Mouse (Mus musculus) heart, embryonic 16.5 days (tissue): ENCODE data around the gene Tcp11. TPM values are rescaled to one million over a fixed set of nuclear protein-coding genes. Genes with fewer than 3 reads are reported as not detected.

ENCODE experiments used
- ATAC-seq: fragments of 200-750 bp; cut with Nextera tagmentation; replicated peaks from 2 replicates; pipeline ENCODE4 v1.8.0; 2017; ENCODE audit warnings: moderate number of reproducible peaks; ENCODE audit not compliant: insufficient read depth, low FRiP score; ENCODE audit errors: extremely low read depth
- H3K27ac ChIP-seq: fragments of 300-500 bp; sonication (generic); 2 replicates; pipeline ENCODE4 v1.5.1; 2014; ENCODE audit warnings: mild to moderate bottlenecking, low read length, control low read depth, moderate library complexity
- H3K27me3 ChIP-seq: fragments of 300-500 bp; sonication (generic); 2 replicates; pipeline ENCODE4 v1.6.1; 2014; ENCODE audit warnings: low read length, mixed read lengths; ENCODE audit not compliant: control insufficient read depth, insufficient read depth
- H3K36me3 ChIP-seq: fragments of 300-500 bp; sonication (generic); 2 replicates; pipeline ENCODE4 v1.6.1; 2014; ENCODE audit not compliant: control insufficient read depth, insufficient read depth
- H3K4me1 ChIP-seq: fragments of 300-500 bp; sonication (generic); 2 replicates; pipeline ENCODE4 v1.6.1; 2014; ENCODE audit warnings: low read length, mixed read lengths; ENCODE audit not compliant: control insufficient read depth, insufficient read depth
- H3K4me2 ChIP-seq: fragments of 300-500 bp; sonication (generic); 2 replicates; pipeline ENCODE4 v1.6.1; 2014; ENCODE audit warnings: low read depth, mild to moderate bottlenecking, control low read depth, low read length
- H3K4me3 ChIP-seq: fragments of 300-500 bp; sonication (generic); 2 replicates; pipeline ENCODE4 v1.5.1; 2014; ENCODE audit warnings: mild to moderate bottlenecking, control low read depth, low read length
- H3K9ac ChIP-seq: fragments of 300-500 bp; sonication (generic); 2 replicates; pipeline ENCODE4 v1.6.1; 2014; ENCODE audit warnings: low read length, control low read depth
- H3K9me3 ChIP-seq: fragments of 300-500 bp; sonication (generic); replicated peaks from 2 replicates; pipeline ENCODE4 v1.6.1; 2016; ENCODE audit warnings: low read length; ENCODE audit not compliant: control insufficient read depth
- WGBS: fragments of 180-500 bp; shearing (Covaris S2); extraction: QIAGEN DNeasy Blood & Tissue Kit; methylation state at CpG from one replicate; pipeline ENCODE4 v1.1.7; 2014; 5-methylcytosine and 5-hydroxymethylcytosine counted together
- polyA plus RNA-seq: library from polyadenylated mRNA; unstranded; fragments of >200 nt; fragmentation: Nextera tagmentation; extraction: Ambion mirVana; gene quantifications from 2 replicates; pipeline ENCODE4 v1.2.1, GENCODE M21; 2015

Tcp11 gene
- 0.71 and 1.9 TPM in 2 replicates for polyA plus RNA-seq

DNA sequence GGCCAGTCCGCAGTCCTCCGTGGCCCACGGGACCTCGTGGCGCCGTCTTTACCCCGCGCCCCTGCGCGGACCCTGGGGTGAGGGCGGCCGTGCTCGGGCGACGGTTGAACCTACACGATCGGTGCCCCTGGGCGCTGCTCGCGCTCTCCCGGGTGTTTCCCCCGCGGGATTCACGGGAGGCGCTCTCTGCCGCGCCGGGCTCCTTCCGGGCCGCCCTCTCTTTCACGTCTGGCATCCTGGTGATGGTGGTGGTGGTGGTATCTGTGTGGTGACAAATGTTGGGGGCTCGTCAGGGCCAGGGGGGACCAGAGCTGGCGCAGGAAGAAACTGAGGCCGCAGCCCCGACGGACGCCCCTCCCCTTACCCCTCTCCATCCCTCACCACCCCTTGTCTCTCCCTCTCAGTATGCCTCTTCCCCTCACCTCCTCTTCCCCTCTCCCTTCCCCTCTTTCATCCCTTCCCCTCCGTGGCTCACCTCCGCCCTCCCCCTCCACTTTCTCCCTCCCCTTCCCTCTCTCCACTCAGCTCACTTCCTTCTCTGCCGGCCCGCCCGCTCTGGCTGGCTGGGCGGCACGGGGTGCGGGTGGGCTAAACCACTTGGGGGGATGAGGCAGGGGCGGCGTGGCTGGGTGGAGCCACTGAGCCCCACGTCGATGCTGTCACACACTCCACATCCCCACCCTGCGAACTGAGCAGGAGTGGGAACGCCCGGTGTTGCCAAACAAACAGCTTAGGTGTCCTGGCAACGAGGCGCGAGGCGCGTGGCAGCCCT lies at the start of gene Tcp11:
Gene Tcp11 (minus strand): TSS at position 595 of the 772 bp plus-strand sequence.
- H3K36me3 ChIP-seq: no peaks in the 10 kb centered on the region
- peak within 1 kb of the TSS; percentile 58 for H3K9ac ChIP-seq
- no peaks in the 10 kb centered on the region for H3K4me1 ChIP-seq
- H3K4me3 ChIP-seq: peak within 1 kb of the TSS; percentile 57
- H3K9me3 ChIP-seq: no peaks in the 10 kb centered on the region
- H3K4me2 ChIP-seq: peak within 1 kb of the TSS; percentile 77
- 2% methylated on average over 57 of the region's 57 CpGs for WGBS
- 0 out of 2 replicates have a peak, but pooled peaks cover 3% of the 10 kb centered on the region for H3K27me3 ChIP-seq
- peak; percentile 34 for ATAC-seq
- no peak within 1 kb of the TSS for H3K27ac ChIP-seq

DNA sequence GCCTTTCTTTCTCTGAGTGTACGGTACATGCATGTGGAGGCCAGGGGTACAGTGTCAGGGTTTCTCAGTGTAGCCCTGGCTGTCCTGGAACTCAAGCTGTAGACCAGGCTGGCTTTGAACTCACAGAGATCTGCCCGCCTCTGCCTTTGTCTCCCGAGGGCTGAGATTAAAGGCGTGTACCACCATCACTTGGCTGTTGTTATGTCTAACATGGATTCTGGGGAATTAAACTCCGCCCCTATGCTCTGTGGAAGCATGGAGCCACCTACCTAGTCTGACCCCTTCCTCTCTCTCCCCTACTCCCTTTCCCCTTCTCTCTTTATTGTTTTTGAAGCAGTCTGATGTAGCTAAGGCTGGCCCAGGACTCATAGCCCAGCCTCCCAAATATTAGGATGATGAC lies 49.4 kb upstream of the Tcp11 start:
- H3K4me1 ChIP-seq: no peaks in the 10 kb centered on the region
- 87% methylated on average over 5 of the region's 5 CpGs for WGBS
- H3K36me3 ChIP-seq: no peaks in the 10 kb centered on the region
- no peak overlapping the region for H3K4me2 ChIP-seq
- H3K4me3 ChIP-seq: no peak overlapping the region
- no peak overlapping the region for H3K27ac ChIP-seq
- H3K27me3 ChIP-seq: 0 out of 2 replicates have a peak, but pooled peaks cover 2% of the 10 kb centered on the region
- no peak for ATAC-seq
- H3K9me3 ChIP-seq: no peaks in the 10 kb centered on the region
- H3K9ac ChIP-seq: no peak overlapping the region

DNA sequence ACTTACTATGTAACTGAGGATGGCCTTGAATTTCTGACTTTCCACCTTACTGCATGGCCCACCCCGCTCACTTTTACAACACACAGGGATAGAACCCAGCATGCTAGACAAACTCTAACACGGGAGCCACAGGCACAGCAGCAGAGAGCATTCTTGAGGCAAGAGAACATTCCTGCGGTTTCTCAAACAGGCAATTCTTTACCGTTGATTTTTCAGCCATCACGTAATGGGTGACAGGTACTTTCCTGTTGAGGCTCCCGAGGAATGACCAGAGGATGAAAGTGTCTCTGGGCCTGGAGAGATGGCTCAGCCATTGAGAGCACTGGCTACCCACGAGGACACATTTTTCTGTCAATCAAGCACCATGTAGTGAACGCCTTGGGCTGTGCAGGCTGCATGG lies 43.9 kb upstream of the Tcp11 start:
- ATAC-seq: no peak
- Histone ChIP-seq H3K27ac (no peak overlapping the region), H3K27me3 (no peaks in the 10 kb centered on the region), H3K36me3 (no peaks in the 10 kb centered on the region), H3K9me3 (no peaks in the 10 kb centered on the region), H3K4me2 (no peak overlapping the region), H3K9ac (no peak overlapping the region), H3K4me3 (no peak overlapping the region), H3K4me1 (no peaks in the 10 kb centered on the region; the same call in 1 of the 2 replicates)
- 59% methylated on average over 8 of the region's 8 CpGs for WGBS

DNA sequence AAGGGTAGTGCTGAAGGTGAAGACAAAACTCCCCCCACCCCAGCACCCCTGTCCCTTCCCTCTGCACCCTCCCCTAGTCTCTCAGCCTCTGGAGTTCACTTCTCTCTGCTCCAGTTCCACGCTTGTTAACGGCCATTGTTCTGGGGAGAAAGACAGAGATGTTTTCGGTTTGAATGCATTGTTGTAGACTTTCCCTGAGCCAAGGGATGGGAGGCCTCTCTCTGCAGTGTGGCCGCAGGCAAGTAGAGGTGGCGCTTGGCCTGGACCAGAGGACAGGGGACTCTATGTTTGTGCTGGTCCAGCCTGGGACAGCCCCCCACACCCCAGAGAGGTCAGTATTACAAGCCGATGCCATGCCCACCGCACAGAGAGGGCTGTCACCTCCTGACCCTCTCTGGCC lies 43.2 kb upstream of the Tcp11 start:
- Histone ChIP-seq H3K4me3 (no peak overlapping the region), H3K4me2 (no peak overlapping the region), H3K4me1 (no peaks in the 10 kb centered on the region; the same call in 1 of the 2 replicates), H3K36me3 (no peaks in the 10 kb centered on the region), H3K27ac (no peak overlapping the region), H3K9ac (no peak overlapping the region), H3K27me3 (no peaks in the 10 kb centered on the region), H3K9me3 (no peaks in the 10 kb centered on the region)
- WGBS: 62% methylated on average over 7 of the region's 7 CpGs
- ATAC-seq: no peak

DNA sequence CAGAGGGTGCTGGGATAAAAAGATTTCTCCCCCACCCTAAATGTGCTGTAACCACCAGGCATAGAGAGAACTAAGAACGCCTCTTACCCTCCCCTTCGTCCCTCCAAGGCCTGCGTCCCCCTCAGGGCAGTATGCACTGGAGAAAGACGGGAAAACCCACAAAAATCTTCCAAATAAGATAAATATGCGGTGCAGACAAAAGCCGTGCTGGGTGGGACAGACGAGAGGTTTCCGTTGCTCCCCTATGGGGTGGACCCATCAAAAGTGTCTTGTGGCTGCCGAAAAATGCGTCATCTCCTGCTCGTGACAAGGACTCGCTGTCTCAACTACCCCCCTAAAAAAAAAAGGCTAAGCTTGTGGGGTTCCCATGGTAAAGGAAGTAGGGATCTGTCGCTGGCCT lies 42.5 kb upstream of the Tcp11 start:
- Histone ChIP-seq H3K36me3 (no peaks in the 10 kb centered on the region), H3K9me3 (no peaks in the 10 kb centered on the region), H3K4me2 (no peak overlapping the region), H3K9ac (no peak overlapping the region), H3K27ac (no peak overlapping the region), H3K4me1 (peaks cover 2% of the 10 kb centered on the region; the same call in 1 of the 2 replicates), H3K4me3 (no peak overlapping the region), H3K27me3 (no peaks in the 10 kb centered on the region)
- ATAC-seq: no peak
- WGBS: 65% methylated on average over 13 of the region's 13 CpGs

DNA sequence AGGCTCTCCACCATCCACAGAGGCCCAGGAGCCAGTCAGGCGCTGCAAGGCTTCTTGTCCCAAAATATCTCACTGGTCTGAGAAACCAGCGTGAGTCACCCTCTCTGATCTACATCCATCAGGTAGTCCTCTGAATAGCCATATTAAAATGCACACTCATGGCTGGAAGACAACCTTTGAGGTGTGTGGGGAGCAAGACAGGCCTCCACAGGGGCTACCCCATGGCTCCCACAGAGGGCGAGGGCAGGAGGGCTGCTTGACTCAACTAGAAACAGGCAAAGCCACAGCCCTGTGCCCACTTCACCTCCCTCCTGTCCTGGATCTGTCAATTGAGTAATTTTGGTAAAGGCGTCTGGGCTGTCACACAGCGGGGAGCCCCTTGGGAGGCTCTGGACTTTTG lies 40.0 kb upstream of the Tcp11 start:
- Histone ChIP-seq H3K9me3 (no peaks in the 10 kb centered on the region), H3K27ac (no peak overlapping the region), H3K4me2 (no peak overlapping the region), H3K9ac (no peak overlapping the region), H3K4me1 (peaks cover 4% of the 10 kb centered on the region; the same call in 1 of the 2 replicates), H3K4me3 (no peak overlapping the region), H3K27me3 (no peaks in the 10 kb centered on the region), H3K36me3 (no peaks in the 10 kb centered on the region)
- WGBS: 86% methylated on average over 5 of the region's 5 CpGs
- no peak for ATAC-seq

DNA sequence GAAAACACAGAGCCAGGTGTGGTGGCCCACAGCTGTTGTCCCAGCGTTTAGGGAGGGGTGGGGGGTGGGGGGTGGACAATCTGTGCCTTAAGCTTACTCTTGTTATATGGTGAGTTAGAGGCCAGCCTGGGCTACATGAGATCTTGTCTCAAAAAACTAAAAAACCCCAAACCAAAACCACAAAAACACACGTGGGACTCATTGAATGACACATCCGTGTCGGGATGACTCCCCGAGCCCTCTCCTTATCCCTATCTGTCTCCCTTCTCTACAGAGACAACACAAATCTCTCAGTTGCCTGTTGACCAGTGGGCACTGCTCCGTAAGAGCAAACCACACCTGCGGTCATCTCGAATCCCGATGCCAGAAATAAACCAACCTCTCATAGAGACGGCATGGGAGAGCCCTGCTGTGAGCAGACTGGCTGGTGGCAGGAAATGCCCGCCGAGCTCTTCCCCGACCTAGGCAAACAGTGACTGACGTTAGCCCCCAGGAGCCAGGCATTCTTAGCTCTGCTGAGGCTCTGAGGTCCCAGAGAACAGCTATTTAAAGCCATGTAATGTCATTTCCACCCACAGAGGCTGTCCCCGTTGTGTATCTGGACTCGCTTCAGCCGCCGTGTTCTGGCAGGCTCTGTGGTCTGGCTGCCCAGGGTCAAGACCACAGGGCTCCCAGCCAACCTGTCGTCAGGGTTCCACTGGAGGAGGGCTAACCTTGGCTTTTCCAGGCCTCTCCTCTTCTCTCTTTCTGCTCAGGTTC lies 37.2 kb upstream of the Tcp11 start:
- H3K27me3 ChIP-seq: no peaks in the 10 kb centered on the region
- no peak overlapping the region for H3K9ac ChIP-seq
- peak; percentile 69 for ATAC-seq
- peak overlapping the region; percentile 72 for H3K27ac ChIP-seq
- H3K4me1 ChIP-seq: peaks cover 4% of the 10 kb centered on the region; the same call in 1 of the 2 replicates
- H3K4me2 ChIP-seq: peak overlapping the region; percentile 21
- H3K4me3 ChIP-seq: no peak overlapping the region
- H3K9me3 ChIP-seq: no peaks in the 10 kb centered on the region
- WGBS: 22% methylated on average over 19 of the region's 19 CpGs
- no peaks in the 10 kb centered on the region for H3K36me3 ChIP-seq

DNA sequence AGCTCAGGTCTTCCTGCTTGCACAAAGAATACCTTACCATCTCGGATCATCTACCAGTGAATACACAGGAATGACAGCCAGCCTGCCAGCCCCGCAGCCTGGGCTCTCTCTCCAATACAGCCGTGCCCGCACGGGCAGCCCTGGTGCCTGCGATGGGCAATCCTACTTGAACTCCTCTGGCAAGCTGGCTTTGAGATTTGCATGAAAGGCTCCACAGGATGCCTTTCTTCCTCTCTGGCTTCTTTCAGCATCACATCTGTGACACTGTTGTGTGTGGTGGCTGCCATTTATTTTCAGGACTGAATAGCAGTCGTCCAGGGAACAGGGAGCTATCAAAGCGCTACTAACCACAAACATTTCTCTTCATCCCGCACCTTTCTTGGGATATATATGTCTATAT lies 35.9 kb upstream of the Tcp11 start:
- no peak overlapping the region for H3K4me2 ChIP-seq
- H3K4me3 ChIP-seq: no peak overlapping the region
- no peak overlapping the region for H3K27ac ChIP-seq
- H3K4me1 ChIP-seq: peaks cover 4% of the 10 kb centered on the region; the same call in 1 of the 2 replicates
- no peak overlapping the region for H3K9ac ChIP-seq
- ATAC-seq: no peak
- no peaks in the 10 kb centered on the region for H3K27me3 ChIP-seq
- H3K9me3 ChIP-seq: no peaks in the 10 kb centered on the region
- no peaks in the 10 kb centered on the region for H3K36me3 ChIP-seq
- WGBS: 86% methylated on average over 9 of the region's 9 CpGs

DNA sequence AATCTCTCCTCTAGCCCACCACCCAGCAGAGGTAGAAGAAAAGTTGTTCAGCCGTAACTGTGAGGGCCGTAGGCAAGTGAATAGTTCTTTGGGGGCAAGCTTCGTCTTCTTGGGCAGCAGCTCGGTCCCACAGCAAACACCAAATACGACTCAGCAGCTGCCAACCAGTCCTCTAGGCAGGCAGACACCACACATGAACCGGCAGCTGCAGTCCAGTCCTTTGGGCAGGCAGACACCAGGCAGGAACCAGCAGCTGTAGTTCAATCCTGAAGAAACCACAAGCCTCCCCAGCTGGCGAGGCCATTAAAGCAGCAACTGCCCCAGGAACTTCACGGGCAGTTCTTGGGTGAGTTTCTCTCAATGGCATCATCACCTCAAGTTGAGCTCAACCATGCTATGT lies 31.8 kb upstream of the Tcp11 start:
- no peak overlapping the region for H3K9ac ChIP-seq
- no peak for ATAC-seq
- no peak overlapping the region for H3K27ac ChIP-seq
- 89% methylated on average over 8 of the region's 8 CpGs for WGBS
- H3K27me3 ChIP-seq: no peaks in the 10 kb centered on the region
- H3K9me3 ChIP-seq: no peaks in the 10 kb centered on the region
- H3K4me2 ChIP-seq: no peak overlapping the region
- H3K4me1 ChIP-seq: no peaks in the 10 kb centered on the region
- H3K4me3 ChIP-seq: no peak overlapping the region
- H3K36me3 ChIP-seq: no peaks in the 10 kb centered on the region
